Mouse (Mus musculus): ENCODE results near the gene Get4.

Get4 gene

GRCm38 (mm10) chr5:139252081-139252909 lies at the start of gene Get4:
TSS of gene Get4 (plus strand) at chr5:139252324.
- in situ Hi-C loops (cut with MboI, MseI), result loop anchor here (5.0 kb wide), 1 partner anchor 50 kb away; the partner anchor contains the start of gene Sun1

- in situ Hi-C loops (cut with MboI, MseI), result loop anchor here (5.0 kb wide), 1 partner anchor 49 kb away; the partner anchor contains the start of gene Get4
Observed at GRCm38 (mm10) chr5:139203312-139203711, 48.8 kb upstream of the Get4 start.

DNA sequence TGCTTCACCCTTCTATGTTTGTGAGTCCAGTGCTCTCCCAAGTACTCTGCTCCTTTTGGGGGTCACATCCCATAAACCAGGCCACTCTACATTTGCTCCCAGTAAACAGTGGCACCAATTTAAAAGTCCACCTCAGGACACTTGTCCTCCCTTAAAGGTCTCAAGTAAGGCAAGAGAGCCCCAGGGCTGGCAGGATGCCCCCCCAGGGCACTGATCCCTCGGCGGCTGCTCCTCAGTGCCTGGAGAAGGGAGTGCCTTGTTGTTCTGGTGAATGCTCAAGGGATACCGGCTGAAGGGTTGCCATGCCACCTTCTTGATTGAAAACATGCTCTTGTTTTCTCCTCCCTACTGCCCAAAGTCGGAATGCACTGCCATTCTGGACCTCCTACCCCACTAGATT lies 46.0 kb upstream of the Get4 start:
- in situ Hi-C loops (cut with MboI, MseI), result no loop called here

GRCm38 (mm10) chr5:139206525-139206924 lies 45.6 kb upstream of the Get4 start:
- in situ Hi-C loops (cut with MboI, MseI), result no loop called here

DNA sequence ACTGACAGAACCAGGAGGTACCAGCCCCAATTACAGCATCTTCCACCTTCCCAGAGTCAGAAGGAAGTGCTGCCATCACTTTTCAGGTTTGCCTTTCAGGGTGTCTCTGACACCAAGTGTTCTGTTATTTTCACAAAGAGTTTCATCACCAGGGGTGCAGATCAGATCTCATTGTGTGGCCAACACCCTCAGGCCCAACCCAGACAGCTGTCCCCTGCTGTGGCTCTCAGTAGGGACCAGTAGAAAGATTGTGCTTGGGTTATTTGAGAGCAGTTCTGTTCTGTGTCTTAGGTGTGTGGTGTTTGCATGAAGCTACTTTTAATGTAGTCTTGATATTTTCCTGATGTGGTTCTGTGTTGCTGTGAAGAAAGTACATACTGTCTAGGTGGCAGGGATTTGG lies 43.9 kb upstream of the Get4 start:
- in situ Hi-C loops (cut with MboI, MseI), result no loop called here

GRCm38 (mm10) chr5:139208871-139209684 lies 43.0 kb upstream of the Get4 start:
- in situ Hi-C loops (cut with MboI, MseI), result no loop called here

- in situ Hi-C loops (cut with MboI, MseI), result no loop called here
Observed at GRCm38 (mm10) chr5:139209685-139210026, 42.5 kb upstream of the Get4 start.

- in situ Hi-C loops (cut with MboI, MseI), result no loop called here
Observed at GRCm38 (mm10) chr5:139211737-139212385, 40.3 kb upstream of the Get4 start.

GRCm38 (mm10) chr5:139214298-139214697 lies 37.8 kb upstream of the Get4 start:
- in situ Hi-C loops (cut with MboI, MseI), result no loop called here

DNA sequence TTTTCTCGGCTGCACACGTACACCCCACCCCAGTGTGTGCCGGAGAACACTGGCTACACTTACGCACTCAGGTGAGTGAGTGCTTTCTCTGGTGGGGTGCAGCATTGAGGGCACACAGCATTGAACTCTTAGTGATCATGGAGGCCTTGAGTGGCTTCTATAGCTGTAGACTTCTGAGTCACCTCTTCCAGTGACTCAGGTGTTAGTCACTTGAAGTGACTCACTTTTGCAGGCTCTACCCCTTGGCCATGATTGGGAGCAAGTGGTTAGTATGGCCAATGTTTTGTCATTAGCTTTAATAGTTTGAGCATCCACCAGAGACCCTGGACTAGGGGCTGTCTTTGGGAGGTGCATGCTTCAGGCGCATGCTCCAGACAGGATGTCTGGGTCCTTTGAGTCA lies 36.9 kb upstream of the Get4 start:
- in situ Hi-C loops (cut with MboI, MseI), result no loop called here

- in situ Hi-C loops (cut with MboI, MseI), result no loop called here
Observed at GRCm38 (mm10) chr5:139216121-139216520, 36.0 kb upstream of the Get4 start.

DNA sequence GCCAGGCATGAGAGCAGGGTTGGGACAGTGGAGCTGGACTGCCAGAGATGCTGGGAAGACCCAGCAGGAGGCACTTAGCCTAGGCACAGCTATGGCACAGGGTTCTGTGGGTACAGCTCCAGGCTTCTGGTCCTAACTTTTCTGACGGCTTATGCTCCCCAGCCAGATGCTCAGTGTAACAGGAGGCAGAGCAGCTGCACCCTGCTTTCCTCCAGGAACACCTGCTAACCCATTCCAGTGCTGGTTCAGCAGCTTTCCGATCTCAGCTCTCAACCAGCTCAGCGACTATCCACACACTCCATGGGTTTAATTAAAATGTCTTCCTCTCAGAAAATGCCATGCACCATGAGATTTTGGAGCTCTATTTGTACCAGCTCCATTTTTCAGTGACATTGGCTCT lies 35.4 kb upstream of the Get4 start:
- in situ Hi-C loops (cut with MboI, MseI), result no loop called here

DNA sequence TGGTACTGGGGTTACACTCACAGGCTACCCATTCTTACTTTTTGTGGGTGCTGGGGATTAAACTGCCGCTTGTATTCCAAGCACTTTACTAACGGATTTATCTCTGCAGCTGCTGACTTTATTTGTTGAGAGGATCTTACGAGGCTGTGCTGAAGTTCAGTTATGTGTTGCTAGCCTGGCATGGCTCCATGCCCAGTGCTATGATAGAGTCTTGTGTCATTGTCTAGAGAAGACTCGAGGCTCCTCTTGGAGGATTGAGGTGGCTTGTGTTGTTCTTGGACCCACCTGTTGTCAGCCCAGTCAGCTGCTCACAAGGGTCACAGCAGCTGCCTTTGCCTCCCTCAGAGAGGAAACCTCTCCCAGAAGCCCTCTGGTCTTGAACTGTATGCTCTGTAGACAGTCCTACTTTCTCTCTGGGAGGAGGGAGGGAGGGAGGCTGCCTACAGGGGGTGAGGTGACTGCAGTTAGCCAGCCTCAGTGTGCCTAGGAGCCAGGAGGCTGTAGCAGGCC lies 32.1 kb upstream of the Get4 start:
- in situ Hi-C loops (cut with MboI, MseI), result no loop called here

DNA sequence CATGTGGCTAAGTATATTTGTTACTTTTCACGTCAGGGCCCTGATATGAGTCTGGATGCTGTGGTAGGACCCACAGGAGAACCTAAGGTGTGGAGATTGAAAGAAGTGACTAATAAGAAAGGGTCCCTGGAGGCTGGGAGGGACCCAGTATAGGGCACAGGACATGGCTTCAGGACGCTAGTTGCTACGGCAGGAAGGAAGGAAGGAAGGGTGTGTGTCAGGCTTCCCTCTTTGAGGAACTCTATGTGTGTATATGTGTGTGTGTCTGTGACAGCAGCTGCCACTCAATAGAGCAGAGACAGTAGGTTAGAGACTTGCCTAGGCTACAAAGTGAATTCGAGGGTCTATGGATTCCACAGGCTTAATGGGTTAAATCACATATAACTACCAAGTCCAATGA lies 31.5 kb upstream of the Get4 start:
- in situ Hi-C loops (cut with MboI, MseI), result no loop called here

DNA sequence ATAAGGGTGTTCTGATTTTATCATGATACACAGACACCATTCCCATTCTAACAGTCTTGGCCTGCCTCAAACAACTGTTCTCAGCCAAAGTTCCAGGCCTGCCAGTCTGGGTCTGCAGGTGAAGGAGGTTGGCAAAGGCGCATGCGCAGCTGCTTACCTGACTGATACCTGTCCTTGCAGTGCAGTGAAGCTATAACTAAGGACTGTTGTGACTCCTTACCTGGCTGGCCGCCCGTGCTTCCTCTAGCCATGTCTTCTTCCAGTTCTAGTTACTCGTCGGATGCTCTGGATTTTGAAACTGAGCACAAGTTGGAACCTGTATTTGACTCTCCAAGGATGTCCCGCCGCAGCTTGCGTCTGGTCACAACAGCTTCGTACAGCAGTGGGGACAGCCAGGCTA lies 28.8 kb upstream of the Get4 start:
- in situ Hi-C loops (cut with MboI, MseI), result no loop called here

GRCm38 (mm10) chr5:139227236-139227635 lies 24.9 kb upstream of the Get4 start:
- in situ Hi-C loops (cut with MboI, MseI), result no loop called here

GRCm38 (mm10) chr5:139227645-139228044 lies 24.5 kb upstream of the Get4 start:
- in situ Hi-C loops (cut with MboI, MseI), result no loop called here

- in situ Hi-C loops (cut with MboI, MseI), result no loop called here
Observed at GRCm38 (mm10) chr5:139228318-139228717, 23.8 kb upstream of the Get4 start.

DNA sequence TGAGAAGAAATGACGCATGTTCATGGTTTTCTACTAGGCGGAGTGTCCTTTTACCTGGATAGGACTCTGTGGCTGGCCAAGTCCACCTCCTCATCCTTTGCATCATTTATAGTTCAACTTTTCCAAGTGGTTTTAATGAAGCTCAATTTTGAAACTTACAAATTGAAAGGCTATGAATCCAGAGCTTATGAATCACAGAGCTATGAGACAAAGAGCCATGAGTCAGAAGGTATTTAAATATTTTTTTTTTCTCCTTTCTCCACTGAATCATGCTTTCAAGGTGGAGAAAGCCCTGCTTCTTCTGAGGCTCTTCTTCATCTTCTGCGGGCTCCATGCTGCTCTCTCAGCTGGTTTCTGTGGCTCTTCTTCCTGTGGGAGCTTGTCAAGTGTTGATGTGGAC lies 22.4 kb upstream of the Get4 start:
- in situ Hi-C loops (cut with MboI, MseI), result no loop called here

DNA sequence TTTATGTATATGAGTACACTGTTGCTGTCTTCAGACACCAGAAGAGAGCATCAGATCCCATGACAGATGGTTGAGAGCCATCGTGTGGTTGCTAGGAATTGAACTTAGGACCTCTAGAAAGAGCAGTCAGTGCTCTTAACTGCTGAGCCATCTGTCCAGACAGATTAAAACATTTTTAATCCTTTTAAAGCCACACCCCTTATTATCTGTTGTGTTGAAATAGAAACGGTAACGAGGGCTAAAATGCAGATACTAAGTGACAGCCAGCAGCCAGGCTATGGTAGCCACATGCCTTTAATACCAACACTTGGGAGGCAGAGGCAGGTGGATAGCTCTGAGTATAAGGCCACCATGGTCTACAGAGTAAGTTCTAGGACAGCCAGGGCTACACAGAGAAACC lies 20.0 kb upstream of the Get4 start:
- in situ Hi-C loops (cut with MboI, MseI), result no loop called here

- in situ Hi-C loops (cut with MboI, MseI), result no loop called here
Observed at GRCm38 (mm10) chr5:139234423-139234822, 17.7 kb upstream of the Get4 start.

DNA sequence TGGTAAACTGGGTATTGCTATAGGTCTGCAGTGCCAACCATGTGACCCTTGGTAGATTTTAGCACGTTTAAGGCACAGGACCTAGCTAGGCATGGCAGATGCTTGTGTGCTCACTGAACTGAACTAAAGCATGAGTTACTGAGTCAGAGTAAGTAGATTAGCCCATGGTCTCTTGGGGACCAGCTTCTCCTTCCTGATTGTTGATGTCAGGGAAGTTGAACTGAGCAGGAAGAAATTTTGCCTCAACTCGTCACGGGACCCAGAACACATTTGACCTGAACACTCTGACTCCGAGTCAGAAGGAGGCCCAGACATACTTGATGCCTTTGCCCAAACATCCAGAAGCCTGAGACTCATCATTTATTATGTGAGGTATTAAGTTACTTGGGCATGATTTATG lies 14.7 kb upstream of the Get4 start:
- in situ Hi-C loops (cut with MboI, MseI), result no loop called here

Data from T-helper 1 cell (primary cell).